Mouse (Mus musculus): Measurements from ENCODE around the gene Kctd2. TPM values are rescaled to one million over a fixed set of nuclear protein-coding genes. Genes with fewer than 3 reads are reported as not detected.
"Not testable (repeated sequence)": the region's sequence is repeated elsewhere in the genome, so short reads cannot be mapped to it uniquely, and the experiment has no call there.

Kctd2 gene
- polyA plus RNA-seq, 1 experiment from 2014 or later = 1.0 TPM

- H3K4me2 ChIP-seq (ENCODE audit: low read depth, low read length); H3K9me3 ChIP-seq (replicated peaks; ENCODE audit: control insufficient read depth, low read length); H3K4me3 ChIP-seq (ENCODE audit: low read depth, low read length); H3K9ac ChIP-seq (ENCODE audit: low read depth, low read length); H3K36me3 ChIP-seq (ENCODE audit: control insufficient read depth, insufficient read depth); H3K27me3 ChIP-seq (ENCODE audit: control insufficient read depth, insufficient read depth, low read depth, low read length); ATAC-seq (ENCODE audit: low read depth); H3K27ac ChIP-seq (ENCODE audit: low read length); H3K4me1 ChIP-seq (ENCODE audit: control insufficient read depth, low read depth, low read length): not testable (repeated sequence)
- 75% methylated on average over 6 of the region's 6 CpGs for WGBS (ENCODE audit: insufficient replicate concordance)
Observed at GRCm38 (mm10) chr11:115454822-115455221, 34.9 kb downstream of the Kctd2 start.

DNA sequence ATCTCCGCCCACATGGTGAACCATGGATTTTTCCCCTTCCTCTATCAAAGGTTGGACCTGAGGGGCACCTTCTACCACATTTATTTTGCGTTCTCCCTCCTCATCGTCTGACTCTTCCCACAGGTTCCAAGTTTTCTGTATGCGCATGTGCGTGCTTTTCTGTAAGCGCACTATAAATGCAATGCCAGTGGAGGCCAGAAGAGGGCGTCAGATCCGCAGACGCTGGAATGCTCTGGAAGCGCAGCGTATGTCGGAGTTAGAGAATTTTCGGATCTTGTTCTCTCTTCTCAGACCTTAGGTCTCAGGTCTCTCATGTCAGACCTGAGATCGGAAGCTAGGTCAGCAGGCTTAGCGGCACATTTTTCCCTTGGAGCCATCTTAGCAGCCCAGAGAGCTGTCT is 35.7 kb downstream of the Kctd2 start:
- ATAC-seq (ENCODE audit: low read depth) = no peak
- 78% methylated on average over 15 of the region's 15 CpGs for WGBS (ENCODE audit: insufficient replicate concordance)

DNA sequence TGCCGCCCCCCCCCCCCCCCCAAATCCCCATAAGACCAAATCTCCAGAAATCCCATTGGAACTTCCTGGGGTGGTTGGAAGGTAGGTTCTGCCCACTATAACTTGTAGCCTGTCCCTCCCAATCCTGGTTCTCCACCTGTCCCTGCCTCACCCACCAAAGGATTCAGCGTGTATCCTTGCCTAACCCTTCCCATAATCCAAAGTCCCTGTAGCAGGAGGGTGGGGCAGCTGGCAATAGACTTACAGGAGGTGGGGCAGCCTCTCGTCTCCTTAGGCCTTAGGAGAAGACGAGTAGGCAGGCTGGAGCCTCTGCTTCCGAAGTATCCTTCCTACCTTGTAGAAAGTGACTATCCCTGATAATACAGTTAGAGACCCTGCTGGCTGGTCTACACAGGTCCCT is 36.3 kb downstream of the Kctd2 start:
- no peak for ATAC-seq (ENCODE audit: low read depth)
- no peak overlapping the region for H3K27ac ChIP-seq (ENCODE audit: low read length)
- 73% methylated on average over 5 of the region's 5 CpGs for WGBS (ENCODE audit: insufficient replicate concordance)
- no peak overlapping the region for H3K4me3 ChIP-seq (ENCODE audit: low read depth, low read length)
- no peaks in the 10 kb centered on the region for H3K27me3 ChIP-seq (ENCODE audit: control insufficient read depth, insufficient read depth, low read depth, low read length)
- H3K9ac ChIP-seq (ENCODE audit: low read depth, low read length) = no peak overlapping the region
- H3K36me3 ChIP-seq (ENCODE audit: control insufficient read depth, insufficient read depth) = no peaks in the 10 kb centered on the region
- peaks cover 3% of the 10 kb centered on the region for H3K4me1 ChIP-seq (ENCODE audit: control insufficient read depth, low read depth, low read length)
- H3K4me2 ChIP-seq (ENCODE audit: low read depth, low read length) = no peak overlapping the region
- no peaks in the 10 kb centered on the region; the same call in 1 of the 2 replicates for H3K9me3 ChIP-seq (replicated peaks; ENCODE audit: control insufficient read depth, low read length)

More for the DNA sequence above, 35.7 kb downstream of the Kctd2 start:
- peaks cover 3% of the 10 kb centered on the region for H3K4me1 ChIP-seq (ENCODE audit: control insufficient read depth, low read depth, low read length)
- no peak overlapping the region for H3K9ac ChIP-seq (ENCODE audit: low read depth, low read length)
- no peaks in the 10 kb centered on the region; the same call in 1 of the 2 replicates for H3K9me3 ChIP-seq (replicated peaks; ENCODE audit: control insufficient read depth, low read length)
- H3K4me3 ChIP-seq (ENCODE audit: low read depth, low read length) = no peak overlapping the region
- no peak overlapping the region for H3K4me2 ChIP-seq (ENCODE audit: low read depth, low read length)
- no peaks in the 10 kb centered on the region for H3K36me3 ChIP-seq (ENCODE audit: control insufficient read depth, insufficient read depth)
- H3K27ac ChIP-seq (ENCODE audit: low read length) = no peak overlapping the region
- H3K27me3 ChIP-seq (ENCODE audit: control insufficient read depth, insufficient read depth, low read depth, low read length) = no peaks in the 10 kb centered on the region

DNA sequence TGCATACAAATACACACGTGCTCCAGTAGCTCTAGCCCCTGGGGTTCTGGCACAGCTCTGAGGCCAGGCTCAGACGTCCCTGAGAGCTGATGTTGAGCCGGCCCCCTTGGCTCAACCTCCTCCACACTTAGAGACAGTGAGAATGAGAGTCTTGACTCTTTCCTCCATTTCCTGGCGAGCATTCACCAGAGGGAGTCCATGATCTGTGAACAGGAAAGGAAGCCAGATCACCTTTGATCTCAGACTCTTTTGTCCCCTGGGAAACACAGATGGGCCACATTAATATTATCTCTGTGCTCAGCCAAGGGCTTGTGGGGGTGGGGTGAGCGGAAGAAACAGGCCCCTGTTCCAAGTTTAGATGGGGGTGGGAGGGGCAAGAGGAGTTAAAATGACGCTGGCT is 37.5 kb downstream of the Kctd2 start:
- no peak overlapping the region for H3K4me3 ChIP-seq (ENCODE audit: low read depth, low read length)
- no peak overlapping the region for H3K4me2 ChIP-seq (ENCODE audit: low read depth, low read length)
- H3K9me3 ChIP-seq (replicated peaks; ENCODE audit: control insufficient read depth, low read length) = no peaks in the 10 kb centered on the region; the same call in 1 of the 2 replicates
- no peaks in the 10 kb centered on the region for H3K36me3 ChIP-seq (ENCODE audit: control insufficient read depth, insufficient read depth)
- WGBS (ENCODE audit: insufficient replicate concordance) = 41% methylated on average over 6 of the region's 6 CpGs
- ATAC-seq (ENCODE audit: low read depth) = peak; percentile 27
- no peaks in the 10 kb centered on the region for H3K27me3 ChIP-seq (ENCODE audit: control insufficient read depth, insufficient read depth, low read depth, low read length)
- H3K27ac ChIP-seq (ENCODE audit: low read length) = no peak overlapping the region
- H3K4me1 ChIP-seq (ENCODE audit: control insufficient read depth, low read depth, low read length) = peaks cover 3% of the 10 kb centered on the region
- no peak overlapping the region for H3K9ac ChIP-seq (ENCODE audit: low read depth, low read length)

DNA sequence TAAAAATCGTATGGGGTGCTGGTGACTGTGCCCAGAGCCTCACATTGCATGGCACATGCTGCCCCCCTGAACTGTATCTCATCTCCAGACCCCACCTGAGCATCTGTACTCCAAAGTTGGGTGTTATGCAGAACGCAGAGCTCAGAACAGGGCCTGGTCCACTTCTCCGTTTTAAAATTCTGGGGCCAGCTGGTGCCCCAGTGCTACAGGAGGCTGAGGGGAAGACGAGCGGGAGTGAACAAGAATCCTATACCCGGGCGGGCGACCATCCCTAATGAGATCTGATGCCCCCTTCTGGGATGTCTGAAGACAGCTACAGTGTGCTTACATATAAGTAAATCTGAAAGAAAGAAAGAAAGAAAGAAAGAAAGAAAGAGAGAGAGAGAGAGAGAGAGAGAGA is 41.0 kb downstream of the Kctd2 start:
- Histone ChIP-seq H3K4me2 (ENCODE audit: low read depth, low read length) (no peak overlapping the region), H3K4me1 (ENCODE audit: control insufficient read depth, low read depth, low read length) (no peaks in the 10 kb centered on the region; the same call in 1 of the 2 replicates), H3K36me3 (ENCODE audit: control insufficient read depth, insufficient read depth) (no peaks in the 10 kb centered on the region), H3K9ac (ENCODE audit: low read depth, low read length) (no peak overlapping the region), H3K27ac (ENCODE audit: low read length) (no peak overlapping the region), H3K27me3 (ENCODE audit: control insufficient read depth, insufficient read depth, low read depth, low read length) (no peaks in the 10 kb centered on the region), H3K9me3 (replicated peaks; ENCODE audit: control insufficient read depth, low read length) (no peaks in the 10 kb centered on the region), H3K4me3 (ENCODE audit: low read depth, low read length) (no peak overlapping the region)
- no peak for ATAC-seq (ENCODE audit: low read depth)
- 23% methylated on average over 8 of the region's 8 CpGs for WGBS (ENCODE audit: insufficient replicate concordance)

- Histone ChIP-seq H3K4me3 (ENCODE audit: low read depth, low read length) (no peak overlapping the region), H3K27me3 (ENCODE audit: control insufficient read depth, insufficient read depth, low read depth, low read length) (no peaks in the 10 kb centered on the region), H3K4me1 (ENCODE audit: control insufficient read depth, low read depth, low read length) (no peaks in the 10 kb centered on the region; the same call in 1 of the 2 replicates), H3K36me3 (ENCODE audit: control insufficient read depth, insufficient read depth) (no peaks in the 10 kb centered on the region), H3K4me2 (ENCODE audit: low read depth, low read length) (no peak overlapping the region), H3K9ac (ENCODE audit: low read depth, low read length) (no peak overlapping the region), H3K9me3 (replicated peaks; ENCODE audit: control insufficient read depth, low read length) (no peaks in the 10 kb centered on the region), H3K27ac (ENCODE audit: low read length) (no peak overlapping the region)
- WGBS (ENCODE audit: insufficient replicate concordance) = 47% methylated on average over 5 of the region's 5 CpGs
- ATAC-seq (ENCODE audit: low read depth) = no peak
Observed at GRCm38 (mm10) chr11:115461846-115462242, 41.9 kb downstream of the Kctd2 start.

GRCm38 (mm10) chr11:115462243-115462891 is 42.4 kb downstream of the Kctd2 start, which contains the start of gene Slc16a5:
Gene Slc16a5 (plus strand): TSS chr11:115462474.
- no peak for ATAC-seq (ENCODE audit: low read depth)

DNA sequence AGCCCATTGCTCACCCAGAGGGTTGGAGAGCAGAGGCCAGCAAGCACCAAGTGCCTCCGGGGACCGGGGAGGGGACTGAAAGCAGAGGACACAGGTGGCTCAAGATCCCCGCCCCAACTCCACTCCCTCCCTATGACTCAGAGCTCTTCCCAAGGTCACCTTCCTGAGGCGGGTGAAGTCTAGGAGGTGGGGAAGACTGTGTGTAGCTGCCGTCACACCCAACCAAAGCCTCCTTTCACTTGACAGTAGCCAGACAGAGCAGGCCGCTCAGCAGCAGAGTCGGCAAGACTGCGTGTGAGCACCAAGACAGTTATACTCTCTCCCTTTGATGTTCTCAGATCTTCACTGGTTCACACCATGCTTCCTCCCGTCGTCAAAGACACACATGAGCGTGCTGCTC is 43.5 kb downstream of the Kctd2 start:
- Histone ChIP-seq H3K9me3 (replicated peaks; ENCODE audit: control insufficient read depth, low read length) (no peaks in the 10 kb centered on the region), H3K4me1 (ENCODE audit: control insufficient read depth, low read depth, low read length) (no peaks in the 10 kb centered on the region), H3K36me3 (ENCODE audit: control insufficient read depth, insufficient read depth) (no peaks in the 10 kb centered on the region), H3K4me2 (ENCODE audit: low read depth, low read length) (no peak overlapping the region), H3K4me3 (ENCODE audit: low read depth, low read length) (no peak overlapping the region), H3K9ac (ENCODE audit: low read depth, low read length) (no peak overlapping the region), H3K27ac (ENCODE audit: low read length) (no peak overlapping the region), H3K27me3 (ENCODE audit: control insufficient read depth, insufficient read depth, low read depth, low read length) (no peaks in the 10 kb centered on the region)
- 57% methylated on average over 11 of the region's 11 CpGs for WGBS (ENCODE audit: insufficient replicate concordance)
- no peak for ATAC-seq (ENCODE audit: low read depth)

More at GRCm38 (mm10) chr11:115462243-115462891, 42.4 kb downstream of the Kctd2 start, which contains the start of gene Slc16a5:
- Histone ChIP-seq H3K4me2 (ENCODE audit: low read depth, low read length) (no peak within 1 kb of the TSS), H3K27me3 (ENCODE audit: control insufficient read depth, insufficient read depth, low read depth, low read length) (no peaks in the 10 kb centered on the region), H3K4me3 (ENCODE audit: low read depth, low read length) (no peak within 1 kb of the TSS), H3K27ac (ENCODE audit: low read length) (no peak within 1 kb of the TSS), H3K9ac (ENCODE audit: low read depth, low read length) (no peak within 1 kb of the TSS), H3K4me1 (ENCODE audit: control insufficient read depth, low read depth, low read length) (no peaks in the 10 kb centered on the region; the same call in 1 of the 2 replicates), H3K36me3 (ENCODE audit: control insufficient read depth, insufficient read depth) (no peaks in the 10 kb centered on the region), H3K9me3 (replicated peaks; ENCODE audit: control insufficient read depth, low read length) (no peaks in the 10 kb centered on the region)
- WGBS (ENCODE audit: insufficient replicate concordance) = 57% methylated on average over 16 of the region's 16 CpGs

DNA sequence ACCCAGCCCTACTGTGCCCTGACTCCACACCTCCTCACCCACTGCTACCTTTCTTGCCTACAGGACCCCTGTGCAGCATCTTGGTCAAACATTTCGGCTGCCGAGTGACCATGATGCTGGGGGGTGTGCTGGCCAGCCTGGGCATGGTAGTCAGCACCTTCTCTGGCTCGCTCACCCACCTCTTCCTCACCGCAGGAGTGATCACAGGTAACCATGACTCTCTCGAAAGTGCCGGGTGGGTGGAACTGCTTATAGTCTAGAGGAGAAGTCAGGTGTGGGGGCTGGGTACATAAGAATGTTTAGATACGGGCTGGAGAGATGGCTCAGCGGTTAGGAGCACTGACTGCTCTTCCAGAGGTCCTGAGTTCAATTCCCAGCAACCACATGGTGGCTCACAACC is 44.9 kb downstream of the Kctd2 start:
- Histone ChIP-seq H3K27me3 (ENCODE audit: control insufficient read depth, insufficient read depth, low read depth, low read length) (no peaks in the 10 kb centered on the region), H3K27ac (ENCODE audit: low read length) (no peak overlapping the region), H3K4me2 (ENCODE audit: low read depth, low read length) (no peak overlapping the region), H3K9ac (ENCODE audit: low read depth, low read length) (no peak overlapping the region), H3K4me1 (ENCODE audit: control insufficient read depth, low read depth, low read length) (no peaks in the 10 kb centered on the region), H3K4me3 (ENCODE audit: low read depth, low read length) (no peak overlapping the region), H3K36me3 (ENCODE audit: control insufficient read depth, insufficient read depth) (no peaks in the 10 kb centered on the region), H3K9me3 (replicated peaks; ENCODE audit: control insufficient read depth, low read length) (no peaks in the 10 kb centered on the region)
- ATAC-seq (ENCODE audit: low read depth) = no peak
- WGBS (ENCODE audit: insufficient replicate concordance) = 69% methylated on average over 8 of the region's 8 CpGs
